8 mouse cellular contexts compared by ENCODE assay signal in the genomic region with DNA sequence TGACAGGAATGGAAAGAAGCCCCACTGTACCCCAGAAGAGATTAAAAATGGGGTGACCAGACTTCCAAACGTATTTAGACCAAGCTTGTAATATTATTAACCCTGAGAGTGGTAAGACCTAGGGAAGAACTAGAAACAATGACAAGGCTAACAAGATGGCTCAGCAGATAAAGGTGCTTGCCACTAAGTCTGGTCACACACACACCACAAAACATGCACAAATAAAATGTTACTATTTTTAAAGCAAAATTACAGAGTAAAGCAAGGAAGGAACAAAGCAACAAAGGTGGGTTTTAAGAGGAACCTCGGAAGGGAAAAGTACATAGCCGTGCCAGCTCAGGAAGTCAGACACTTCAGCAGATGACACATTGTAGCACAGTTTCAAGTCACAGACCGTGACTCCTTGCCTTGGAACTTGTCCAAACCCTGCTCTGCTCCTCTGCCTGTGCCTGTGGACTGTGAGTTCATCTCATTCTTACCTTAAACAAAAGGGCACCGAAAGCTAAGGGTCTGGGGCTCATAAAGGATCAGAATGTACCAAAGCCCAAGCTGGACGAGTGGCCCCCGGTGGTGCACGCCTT. TPM values are rescaled to one million over a fixed set of nuclear protein-coding genes. Genes with fewer than 3 reads are reported as not detected.
DNase-seq lines count a peak whose midpoint lies in the region; ATAC-seq and TF ChIP-seq lines count a peak whose summit lies in the region.

No protein-coding gene starts in this region.

- peaks cover 6% of the 10 kb centered on the region; the same call in 1 of the 2 replicates for H3K4me1 ChIP-seq in forebrain, postnatal 0 days (ENCODE audit: insufficient read depth)

- POLR2A ChIA-PET in Patski (lab: Charles Lee), result interaction anchor here (0.6 kb wide), 1 partner anchor 13 kb away, joined by 3 read pairs; no protein-coding TSS in a partner anchor

- H3K36me3 ChIP-seq in forebrain, postnatal 0 days (ENCODE audit: insufficient read depth), result peaks cover 8% of the 10 kb centered on the region

- WGBS in forebrain, postnatal 0 days, result 21% methylated on average over 8 of the region's 8 CpGs

- intact Hi-C loops in left cerebral cortex, postnatal 4 days (cut with DNase I), result loop anchor here (10.0 kb wide), 1 partner anchor 260 kb away; no protein-coding TSS in a partner anchor

- H3K9me3 ChIP-seq in forebrain, postnatal 0 days (ENCODE audit: low read length), result no peaks in the 10 kb centered on the region

- DNase-seq in left cerebral cortex, postnatal 4 days, result peak; percentile 23
- DNase-seq in left cerebral cortex, adult 9 months (ENCODE audit: low spot score in 2 of 2), result no peak
- DNase-seq in Patski (ENCODE audit: low read depth, low spot score), result no peak
- DNase-seq in forebrain, postnatal 0 days, result no peak
- peak; percentile 26 for DNase-seq in lung, postnatal 14 days
- no peak for DNase-seq in layer of hippocampus, postnatal 10 days (ENCODE audit: low spot score in 2 of 2)
- DNase-seq in right cerebral cortex, postnatal 14 days, result no peak

- peak overlapping the region; percentile 73 for H3K4me2 ChIP-seq in forebrain, postnatal 0 days (ENCODE audit: low read depth)

- TF ChIP-seq CTCF in Patski (IDR thresholded peaks at IDR 0.05), result no peak
- TF ChIP-seq CTCF in forebrain, postnatal 0 days (IDR thresholded peaks at IDR 0.05; ENCODE audit: low read depth), result no peak

- no peak overlapping the region for H3K4me3 ChIP-seq in forebrain, postnatal 0 days (ENCODE audit: low read depth, low read length)

- H3K9ac ChIP-seq in forebrain, postnatal 0 days, result 0 out of 2 replicates have a peak overlapping the region, but pooled peaks have one; percentile 10

- no peak overlapping the region for H3K27ac ChIP-seq in forebrain, postnatal 0 days (ENCODE audit: low read depth, low read length)

- CTCF ChIA-PET in Patski (lab: Charles Lee), result interaction anchor here (0.7 to 5.1 kb wide), 3 partner anchors 9 to 125 kb away, joined by 3 to 29 read pairs (median 3); no protein-coding TSS in a partner anchor

- ATAC-seq in Patski, result peak; percentile 52
- no peak for ATAC-seq in forebrain, postnatal 0 days
- no peak for ATAC-seq in frontal cortex, adult (ENCODE audit: low TSS enrichment)

- H3K27me3 ChIP-seq in Patski, result no peaks in the 10 kb centered on the region
- no peaks in the 10 kb centered on the region for H3K27me3 ChIP-seq in forebrain, postnatal 0 days (ENCODE audit: insufficient read depth, low read length)

- in situ Hi-C loops in Patski (cut with MboI; ENCODE audit: low pct_unique_long_range_greater_than_20kb), result loop anchor here (25.0 kb wide), 1 partner anchor 1202 kb away; no protein-coding TSS in a partner anchor

RNA-seq across cellular contexts. Expression of a gene that starts 3.1 kb away (rescaled TPM):
- 10 to 100 TPM; 15.8 to 16.9 TPM for total RNA-seq in left cerebral cortex, postnatal 4 days (2021)
- 11.7 TPM for polyA plus RNA-seq in Patski (2021)
- 14.3 and 16.9 TPM in 2 replicates for total RNA-seq in forebrain, postnatal 0 days (2014; rRNA removed)
- polyA plus RNA-seq in forebrain, postnatal 0 days (2015; fragmentation: Nextera tagmentation; extraction: Ambion mirVana), result 17.7 and 19.1 TPM in 2 replicates
- total RNA-seq in layer of hippocampus, postnatal 10 days (2021), result 10 to 100 TPM; 14.0 to 15.3 TPM

RNA-seq across cellular contexts. Expression of a gene that starts 17.9 kb away (rescaled TPM):
- 10 to 100 TPM; 40.8 to 45.0 TPM for total RNA-seq in left cerebral cortex, postnatal 4 days (2021)
- 53.8 TPM for polyA plus RNA-seq in Patski (2021)
- total RNA-seq in forebrain, postnatal 0 days (2014; rRNA removed), result 38.5 and 41.6 TPM in 2 replicates
- polyA plus RNA-seq in forebrain, postnatal 0 days (2015; fragmentation: Nextera tagmentation; extraction: Ambion mirVana), result 49.3 and 49.8 TPM in 2 replicates
- 10 to 100 TPM; 37.7 to 39.7 TPM for total RNA-seq in layer of hippocampus, postnatal 10 days (2021)

RNA-seq across cellular contexts. Expression of a gene that starts 37.4 kb away (rescaled TPM):
- 10 to 100 TPM; 32.1 to 35.4 TPM for total RNA-seq in left cerebral cortex, postnatal 4 days (2021)
- 129 TPM for polyA plus RNA-seq in Patski (2021)
- 47.9 and 57.3 TPM in 2 replicates for total RNA-seq in forebrain, postnatal 0 days (2014; rRNA removed)
- polyA plus RNA-seq in forebrain, postnatal 0 days (2015; fragmentation: Nextera tagmentation; extraction: Ambion mirVana), result 18.0 and 18.3 TPM in 2 replicates
- total RNA-seq in layer of hippocampus, postnatal 10 days (2021), result 10 to 100 TPM; 31.2 to 34.0 TPM

Comparison
In these comparisons a context has a peak if more than half of its experiments do, and no peak if none do; other contexts are left out.
1. DNase-seq: peak in left cerebral cortex, postnatal 4 days (single experiment) and lung, postnatal 14 days (single experiment); none in left cerebral cortex, adult 9 months (0 of 2), Patski (single experiment), forebrain, postnatal 0 days (single experiment), layer of hippocampus, postnatal 10 days (0 of 2) and right cerebral cortex, postnatal 14 days (single experiment).